Mouse (Mus musculus) R1 (cell line): ENCODE data around the gene Nsf.
A peak's percentile ranks its signal among the peaks of the same experiment; 100 is the strongest.

Experiments used
- DNase-seq: peaks from one replicate; pipeline ENCODE4 v3.0.0-alpha.2; 2018; ENCODE audit warnings: low read depth, low spot score

Gene Nsf

DNA sequence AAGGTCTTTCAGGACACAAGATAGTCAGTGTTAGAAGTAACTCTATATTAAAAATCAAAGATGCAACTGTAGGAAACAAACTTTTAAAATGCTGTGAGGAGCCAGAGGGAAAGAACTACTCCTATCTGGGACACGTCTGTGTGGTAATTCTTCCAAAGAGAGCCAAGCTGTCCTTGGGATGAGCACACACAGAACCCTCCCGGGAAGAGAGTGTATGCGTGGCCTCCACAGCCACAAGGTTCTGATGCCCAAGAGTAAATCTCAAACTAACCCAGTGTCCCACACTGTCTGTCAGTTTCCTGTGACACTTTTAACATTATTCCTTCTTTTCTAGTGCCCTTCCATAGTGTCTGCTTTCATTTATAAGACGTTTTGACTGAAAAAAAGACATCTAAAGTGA is 57.8 kb downstream of the Nsf start:
- DNase-seq = no peak

DNA sequence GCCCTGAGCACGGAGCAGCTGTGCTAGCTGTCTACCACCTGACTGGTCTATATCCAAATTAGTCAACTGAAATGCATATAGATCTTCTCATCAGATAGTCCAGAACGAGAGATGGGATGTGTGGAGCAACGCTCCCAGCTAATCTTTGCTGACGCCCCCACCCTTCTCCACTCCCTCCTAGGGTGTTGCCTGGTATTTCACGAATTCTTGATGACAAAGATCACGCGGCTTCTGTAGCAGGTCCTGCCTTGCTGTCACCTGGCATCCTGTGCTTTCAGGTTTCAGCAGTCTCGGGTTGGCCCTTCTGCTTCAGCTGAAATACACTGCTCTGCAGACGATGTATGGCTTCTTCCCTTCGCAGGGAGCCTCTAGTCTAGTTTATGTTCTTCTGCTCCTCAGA is 61.0 kb downstream of the Nsf start:
- DNase-seq = peak; percentile 84

- no peak for DNase-seq
These were observed 62.1 kb downstream of the Nsf start for GRCm38 (mm10) chr11:103891781-103892180.

DNA sequence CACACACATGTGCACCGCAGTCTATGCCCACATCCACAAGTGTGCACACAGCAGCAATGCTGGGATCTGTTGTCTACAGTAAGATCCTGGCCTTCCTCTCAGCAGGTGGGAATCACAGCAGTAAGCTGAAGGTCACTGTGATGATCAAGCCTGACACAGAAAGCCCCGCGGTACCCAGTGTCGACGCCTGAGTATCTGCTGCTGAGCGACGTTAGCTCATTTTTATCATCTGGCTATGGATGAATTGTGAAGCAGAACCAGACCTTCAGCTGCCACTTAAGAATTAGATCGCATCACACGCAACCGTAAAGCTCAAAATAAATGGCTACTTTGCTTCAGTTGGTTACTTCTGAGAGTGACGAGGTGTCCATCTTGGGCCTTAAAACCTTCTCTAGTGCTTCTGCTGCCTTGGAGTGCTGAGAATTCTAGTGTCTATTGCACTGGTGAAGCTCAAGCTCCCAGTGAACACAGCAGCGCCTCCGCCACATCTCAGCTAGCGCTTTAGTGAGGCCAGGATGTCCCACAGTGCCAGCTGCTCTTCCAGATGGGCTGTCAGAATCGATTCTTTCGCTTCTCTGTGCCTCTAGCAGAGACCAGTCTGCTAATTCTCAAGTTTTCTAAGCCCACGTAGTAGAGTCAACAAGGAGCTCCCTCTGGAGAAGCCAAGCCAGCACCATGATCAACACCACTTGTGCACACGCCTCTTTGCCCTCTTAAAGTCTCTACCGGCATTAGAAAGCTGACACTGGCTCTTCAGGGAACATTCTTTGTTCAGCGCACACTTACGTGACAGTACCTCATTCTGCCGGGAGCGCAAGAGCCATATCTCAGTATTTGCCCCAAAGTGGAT is 63.3 kb downstream of the Nsf start:
- DNase-seq = no peak

DNA sequence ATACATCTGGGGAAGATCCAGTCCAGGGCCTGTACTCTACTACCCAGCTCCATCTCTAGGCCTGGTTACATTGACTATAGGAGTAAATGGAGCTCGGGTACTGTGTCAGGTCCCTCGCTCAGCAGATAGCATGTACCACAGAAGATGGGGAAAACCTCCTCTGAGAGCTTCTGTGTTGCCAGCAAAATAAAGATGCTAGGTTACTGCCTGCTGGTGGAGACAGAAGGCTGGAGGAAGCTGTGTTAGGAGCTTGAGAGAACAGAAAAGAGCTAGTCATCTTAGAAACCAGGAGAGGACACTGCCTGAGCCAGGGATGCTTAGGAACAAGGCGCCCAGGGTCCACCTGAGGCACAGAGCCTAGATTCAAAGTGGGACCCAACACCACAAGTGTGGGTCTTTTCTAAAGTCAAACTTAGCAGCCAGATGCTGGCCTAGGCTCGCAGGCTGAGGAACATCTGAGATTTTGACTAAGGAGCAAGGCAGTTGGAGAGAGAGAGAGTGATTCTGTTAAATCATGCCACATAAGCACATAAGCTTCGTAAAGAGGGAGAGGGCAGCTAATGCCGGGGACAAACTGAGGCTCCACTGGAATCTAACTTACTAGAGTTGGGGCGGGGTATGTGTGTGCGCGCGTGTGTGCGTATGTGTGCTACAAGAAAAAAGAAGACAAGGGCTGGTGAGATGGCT is 66.0 kb downstream of the Nsf start:
- DNase-seq = no peak

- no peak for DNase-seq
These were observed 69.0 kb downstream of the Nsf start for GRCm38 (mm10) chr11:103884749-103885383.

DNA sequence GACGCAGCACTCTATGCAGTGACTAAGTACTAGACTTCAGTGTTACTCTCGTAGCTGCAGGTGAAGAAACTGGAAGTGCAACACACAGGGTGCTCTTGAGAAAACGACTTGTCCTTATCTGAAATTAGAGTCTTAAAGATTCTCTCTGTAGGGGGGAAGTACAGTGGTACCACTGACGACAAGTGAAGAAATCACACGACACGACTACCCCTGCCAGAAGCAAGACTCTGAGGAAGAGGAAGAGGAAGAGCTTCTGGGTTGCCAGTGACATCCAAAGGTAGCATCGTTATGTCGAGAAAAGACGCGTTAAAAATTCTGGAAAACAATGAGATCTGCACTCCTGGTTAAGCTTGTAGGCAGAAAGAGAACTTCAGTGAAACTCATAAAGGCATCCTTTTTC is 70.1 kb downstream of the Nsf start:
- no peak for DNase-seq

DNA sequence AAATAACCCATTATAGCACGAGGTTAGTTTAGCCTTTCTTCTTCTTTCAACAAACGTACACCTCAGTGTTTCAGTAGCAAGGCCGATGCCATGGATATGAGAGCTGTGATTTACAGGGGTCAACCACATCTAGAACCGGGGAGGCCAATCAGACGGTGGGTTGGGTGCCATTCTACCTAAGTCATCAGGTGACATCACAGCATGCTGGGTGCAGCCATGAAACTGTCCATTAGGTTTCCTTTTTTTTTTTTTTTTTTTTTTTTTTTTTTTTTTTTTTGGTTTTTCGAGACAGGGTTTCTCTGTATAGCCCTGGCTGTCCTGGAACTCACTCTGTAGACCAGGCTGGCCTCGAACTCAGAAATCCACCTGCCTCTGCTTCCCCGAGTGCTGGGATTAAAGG is 74.4 kb downstream of the Nsf start:
- DNase-seq = peak; percentile 29

DNA sequence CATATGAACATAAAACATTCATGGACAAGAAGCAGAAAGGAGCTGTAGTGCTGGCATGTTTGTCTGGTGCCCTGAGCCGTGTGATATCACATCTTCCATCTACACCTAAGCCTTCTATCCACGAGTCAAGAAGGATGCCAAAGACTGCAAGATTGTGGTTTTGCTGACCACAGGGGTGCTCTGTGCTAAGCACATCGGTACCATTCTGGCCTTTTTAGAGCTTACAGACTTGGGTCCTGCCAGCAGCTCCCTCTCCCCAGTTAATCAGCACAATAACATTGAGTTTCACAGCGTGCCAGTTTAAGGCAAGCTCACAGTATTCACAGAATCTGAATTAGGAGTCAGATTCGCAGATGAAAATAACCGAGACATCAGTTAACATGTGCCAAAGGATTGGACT is 75.4 kb downstream of the Nsf start:
- no peak for DNase-seq

GRCm38 (mm10) chr11:103870352-103870751 is 83.5 kb downstream of the Nsf start:
- DNase-seq = no peak

- no peak for DNase-seq
These were observed 86.2 kb downstream of the Nsf start for GRCm38 (mm10) chr11:103867702-103868101.

GRCm38 (mm10) chr11:103865346-103865745 is 88.5 kb downstream of the Nsf start:
- DNase-seq = peak; percentile 41

DNA sequence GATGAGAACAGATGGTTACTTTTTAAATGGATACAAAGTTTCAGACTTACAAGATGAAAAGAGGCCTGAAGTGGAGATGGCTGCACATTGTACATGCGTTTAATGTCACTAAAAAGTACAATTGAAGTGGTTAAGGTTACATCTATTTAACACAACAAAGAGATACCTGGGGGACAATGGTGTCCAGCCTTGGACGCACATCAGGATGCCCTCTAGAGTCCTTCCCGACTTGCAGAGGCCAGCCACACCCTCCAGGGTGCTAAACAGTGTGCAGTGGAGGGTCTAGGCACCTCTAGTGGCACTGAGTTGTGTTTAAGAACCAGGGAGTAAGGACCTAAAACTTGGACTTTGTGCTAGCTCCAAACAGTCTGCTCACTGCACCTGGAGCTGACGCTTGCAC is 89.4 kb downstream of the Nsf start:
- DNase-seq = no peak

GRCm38 (mm10) chr11:103862951-103863350 is 90.9 kb downstream of the Nsf start:
- DNase-seq = no peak

GRCm38 (mm10) chr11:103859933-103860610 is 93.8 kb downstream of the Nsf start:
- no peak for DNase-seq

DNA sequence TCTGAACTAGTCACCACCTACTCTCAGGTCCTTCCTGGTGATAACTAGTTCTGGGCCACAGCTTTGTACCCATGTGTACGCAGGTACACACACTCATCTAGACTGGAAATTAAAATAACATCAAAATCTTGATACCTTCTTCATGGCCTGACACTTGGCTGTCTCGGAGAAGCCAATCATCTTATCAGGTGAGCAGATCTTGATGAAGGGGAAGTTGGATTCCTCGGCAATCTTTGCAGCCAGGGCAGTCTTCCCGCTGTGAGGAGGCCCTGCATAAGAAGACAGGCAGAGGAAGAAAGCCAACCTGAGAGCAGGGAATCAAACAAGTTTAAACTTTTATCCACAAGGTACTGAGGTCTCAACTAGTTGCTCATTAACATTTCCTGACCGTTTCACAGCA is 95.1 kb downstream of the Nsf start:
- DNase-seq = no peak

DNA sequence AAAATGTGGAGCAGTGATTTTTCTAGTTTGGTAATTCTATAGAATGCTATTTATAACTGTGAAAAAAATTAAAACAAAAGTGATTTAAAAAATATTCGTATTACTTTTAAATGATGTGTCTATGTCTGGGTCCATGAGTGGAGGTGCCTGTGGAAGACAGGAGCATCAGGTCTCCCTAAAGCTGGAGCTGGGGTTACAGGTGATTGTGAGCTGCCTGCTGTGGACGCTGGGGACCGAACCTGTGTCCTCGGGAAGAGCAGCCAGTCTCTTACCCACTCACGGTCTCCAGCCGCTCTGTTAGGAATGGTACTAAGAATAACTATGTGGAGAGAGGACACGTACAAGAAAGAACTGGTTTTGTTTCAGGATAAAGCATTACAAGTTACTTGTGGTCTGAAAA is 97.2 kb downstream of the Nsf start:
- no peak for DNase-seq

GRCm38 (mm10) chr11:103854294-103854693 is 99.6 kb downstream of the Nsf start:
- no peak for DNase-seq

DNA sequence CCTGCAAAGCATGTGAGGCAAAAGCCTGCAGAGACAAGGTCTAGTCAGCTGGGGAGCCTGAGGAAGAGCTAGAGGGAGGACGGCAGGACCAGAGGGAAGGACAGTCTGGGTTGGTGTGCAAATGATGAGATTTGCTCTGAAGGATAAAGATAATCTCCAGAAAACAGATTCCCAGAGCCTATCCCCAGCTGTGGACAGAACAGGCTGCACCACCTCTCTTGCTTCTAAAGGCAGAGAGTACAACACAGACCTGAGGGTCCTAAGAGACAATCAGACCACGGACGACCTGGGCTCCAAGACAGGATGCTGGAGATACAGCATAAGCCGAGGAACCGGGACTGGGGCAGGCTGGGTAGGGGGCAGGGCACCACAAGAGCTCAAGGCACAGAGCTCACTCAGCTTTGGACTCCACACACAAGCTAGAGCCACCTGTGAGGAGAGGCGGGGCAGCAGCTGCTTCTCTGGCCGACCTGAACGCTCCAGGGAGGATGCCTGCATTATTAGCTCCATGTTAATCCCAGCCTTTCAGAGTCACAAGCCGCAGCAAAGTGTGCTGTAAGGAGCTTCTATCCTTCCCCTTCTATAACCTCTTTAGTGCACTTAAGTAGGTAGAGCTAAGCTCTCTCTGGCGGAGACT is 100.5 kb downstream of the Nsf start:
- DNase-seq = no peak

DNA sequence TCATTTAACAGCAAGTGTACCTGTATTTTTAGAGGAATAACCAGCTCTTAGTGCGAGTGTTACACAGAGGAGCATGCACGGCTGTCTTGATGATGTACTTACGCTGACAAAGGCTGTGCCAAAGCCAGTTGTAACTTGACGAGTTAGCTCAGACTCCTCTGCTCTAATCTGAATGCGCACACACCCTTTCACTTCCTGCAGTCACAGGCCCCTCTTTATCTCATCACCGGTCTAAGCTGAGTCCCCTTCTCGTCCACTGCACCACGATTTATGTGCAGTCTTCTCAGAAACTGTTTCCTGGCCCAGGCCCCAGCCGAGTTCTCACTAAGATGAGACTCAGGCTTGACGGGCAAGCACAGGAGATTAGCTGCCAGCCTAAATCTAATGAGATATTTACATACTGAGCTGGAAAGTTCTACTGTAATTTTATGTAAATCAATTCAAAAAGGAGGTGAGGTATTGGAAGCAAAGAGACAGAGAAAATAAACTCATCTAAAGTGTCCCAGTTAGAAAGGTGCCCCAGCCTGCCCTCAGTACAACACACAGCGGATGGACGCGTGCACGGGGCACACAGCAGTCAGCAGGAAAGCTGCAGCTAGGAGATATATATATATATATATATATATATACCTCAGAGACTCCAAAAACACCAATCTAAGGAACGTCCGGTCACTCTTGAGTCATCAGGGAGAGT is 101.1 kb downstream of the Nsf start:
- no peak for DNase-seq

- DNase-seq = no peak
These were observed 105.6 kb downstream of the Nsf start for GRCm38 (mm10) chr11:103848287-103848686.
